Mouse (Mus musculus): ENCODE data around the gene Gtpbp8. TPM values are rescaled to one million over a fixed set of nuclear protein-coding genes. Genes with fewer than 3 reads are reported as not detected.

The Gtpbp8 gene
- total and polyA plus RNA-seq, 2 experiments from 2014 or later = 22.4 to 32.2 TPM

DNA sequence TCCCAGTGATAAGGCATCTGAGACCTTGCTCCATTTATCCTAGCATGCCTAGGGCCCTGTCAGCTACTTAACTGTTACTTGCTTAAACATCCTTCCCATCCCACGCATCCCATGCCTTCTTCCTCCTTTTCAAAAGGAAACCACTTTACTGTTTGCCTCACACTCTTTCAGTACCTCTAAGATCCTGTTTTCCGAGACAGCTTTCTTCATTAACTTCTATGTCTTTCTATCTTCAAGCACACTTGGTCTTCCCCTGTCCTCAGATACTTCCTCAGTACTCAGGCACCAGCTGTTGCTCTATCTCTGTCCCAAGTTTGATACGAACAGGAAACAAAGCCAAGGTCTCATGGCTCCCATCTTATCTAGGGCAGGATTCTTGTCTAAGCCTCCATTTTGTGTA lies 27.5 kb upstream of the Gtpbp8 start:
- Histone ChIP-seq H3K9ac (replicated peaks; ENCODE audit: low read length) (no peak overlapping the region), H3K4me1 (ENCODE audit: insufficient read depth, low read length) (no peaks in the 10 kb centered on the region), H3K4me3 (ENCODE audit: low read length) (no peak overlapping the region), H3K27ac (no peak overlapping the region), H3K36me3 (ENCODE audit: insufficient read depth, low read length) (no peaks in the 10 kb centered on the region), H3K27me3 (ENCODE audit: insufficient read depth, low read length) (no peaks in the 10 kb centered on the region), H3K9me3 (ENCODE audit: low read length) (no peaks in the 10 kb centered on the region), H3K4me2 (ENCODE audit: low read depth, low read length) (no peak overlapping the region)
- no peak for DNase-seq (ENCODE audit: low spot score)
- no peak for ATAC-seq
- 91% methylated on average over 3 of the region's 3 CpGs for WGBS
- no peak for TF ChIP-seq CTCF (IDR thresholded peaks at IDR 0.05; ENCODE audit: low read depth)

DNA sequence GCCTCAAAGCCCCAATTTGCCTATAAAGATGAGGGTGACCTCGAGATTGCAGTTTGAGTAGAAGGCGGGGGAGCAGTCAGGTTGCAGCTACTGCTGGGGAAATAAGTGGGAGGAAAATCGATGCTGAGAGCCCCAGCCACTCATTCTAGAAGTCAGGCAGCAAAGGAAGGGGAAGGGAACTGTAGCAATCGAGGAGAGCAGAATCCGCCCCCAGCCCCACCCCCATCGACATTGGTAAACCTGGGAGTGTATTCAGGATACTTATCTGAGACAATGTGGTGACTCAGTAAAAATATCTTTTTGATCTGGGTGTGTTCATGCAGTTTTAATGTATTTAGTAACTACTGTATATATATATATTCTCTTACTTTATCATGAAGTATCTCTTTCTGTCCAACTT lies 26.4 kb upstream of the Gtpbp8 start:
- Histone ChIP-seq H3K27ac (no peak overlapping the region), H3K4me2 (ENCODE audit: low read depth, low read length) (no peak overlapping the region), H3K4me1 (ENCODE audit: insufficient read depth, low read length) (no peaks in the 10 kb centered on the region), H3K9ac (replicated peaks; ENCODE audit: low read length) (no peak overlapping the region), H3K4me3 (ENCODE audit: low read length) (no peak overlapping the region), H3K9me3 (ENCODE audit: low read length) (no peaks in the 10 kb centered on the region), H3K36me3 (ENCODE audit: insufficient read depth, low read length) (no peaks in the 10 kb centered on the region), H3K27me3 (ENCODE audit: insufficient read depth, low read length) (no peaks in the 10 kb centered on the region)
- TF ChIP-seq CTCF (IDR thresholded peaks at IDR 0.05; ENCODE audit: low read depth) = no peak
- ATAC-seq = no peak
- WGBS = 81% methylated on average over 6 of the region's 6 CpGs
- DNase-seq (ENCODE audit: low spot score) = no peak

DNA sequence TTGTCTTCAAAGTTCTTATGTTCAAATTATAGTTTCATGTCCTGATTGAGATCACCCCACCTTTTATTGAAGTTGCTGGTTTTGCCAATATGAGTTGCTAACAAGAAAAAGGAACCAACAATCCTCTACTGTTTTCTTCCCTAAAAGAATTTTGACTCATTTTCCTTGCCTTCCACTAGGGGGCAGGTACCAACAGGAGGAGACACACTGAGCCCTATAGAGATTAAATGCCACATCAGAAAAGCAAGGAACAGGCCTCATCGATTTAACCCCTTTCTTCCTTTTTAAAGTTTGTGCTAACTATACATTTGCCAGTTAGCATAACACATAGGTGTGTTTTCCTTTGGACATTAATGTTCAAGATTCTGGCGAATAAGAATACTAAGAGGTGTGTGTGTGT lies 21.8 kb upstream of the Gtpbp8 start:
- TF ChIP-seq CTCF (IDR thresholded peaks at IDR 0.05; ENCODE audit: low read depth) = peak; percentile 80
- H3K9ac ChIP-seq (replicated peaks; ENCODE audit: low read length) = no peak overlapping the region
- no peak overlapping the region for H3K4me3 ChIP-seq (ENCODE audit: low read length)
- no peak overlapping the region for H3K27ac ChIP-seq
- DNase-seq (ENCODE audit: low spot score) (peak; percentile 66), ATAC-seq (peak; percentile 66)
- H3K4me1 ChIP-seq (ENCODE audit: insufficient read depth, low read length) = no peaks in the 10 kb centered on the region
- H3K4me2 ChIP-seq (ENCODE audit: low read depth, low read length) = no peak overlapping the region
- no peaks in the 10 kb centered on the region for H3K9me3 ChIP-seq (ENCODE audit: low read length)
- H3K36me3 ChIP-seq (ENCODE audit: insufficient read depth, low read length) = no peaks in the 10 kb centered on the region
- 53% methylated on average over 2 of the region's 2 CpGs for WGBS
- no peaks in the 10 kb centered on the region for H3K27me3 ChIP-seq (ENCODE audit: insufficient read depth, low read length)

DNA sequence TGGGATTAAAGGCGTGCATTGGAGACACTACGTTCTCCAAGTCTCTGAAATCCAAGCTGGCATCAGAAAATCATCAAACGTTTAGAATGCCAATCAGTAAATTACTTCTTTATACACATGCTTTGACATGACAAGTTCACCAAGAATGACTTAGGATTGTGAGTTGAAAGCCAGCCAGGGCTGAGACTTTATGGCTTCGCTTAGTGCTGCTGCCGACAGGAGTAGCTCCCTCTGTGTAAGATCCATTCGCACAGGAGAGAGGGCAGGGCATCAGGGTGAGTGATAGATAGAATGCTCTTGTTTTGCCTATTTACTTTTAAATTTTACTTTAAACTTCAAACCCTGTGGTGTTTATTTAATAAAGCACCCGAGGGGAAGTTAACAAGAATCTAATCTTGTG lies 21.3 kb upstream of the Gtpbp8 start:
- Histone ChIP-seq H3K27me3 (ENCODE audit: insufficient read depth, low read length) (no peaks in the 10 kb centered on the region), H3K4me1 (ENCODE audit: insufficient read depth, low read length) (no peaks in the 10 kb centered on the region), H3K9me3 (ENCODE audit: low read length) (no peaks in the 10 kb centered on the region), H3K36me3 (ENCODE audit: insufficient read depth, low read length) (no peaks in the 10 kb centered on the region), H3K9ac (replicated peaks; ENCODE audit: low read length) (no peak overlapping the region), H3K27ac (no peak overlapping the region), H3K4me2 (ENCODE audit: low read depth, low read length) (no peak overlapping the region), H3K4me3 (ENCODE audit: low read length) (no peak overlapping the region)
- ATAC-seq = no peak
- DNase-seq (ENCODE audit: low spot score) = no peak
- WGBS = 87% methylated on average over 7 of the region's 7 CpGs
- no peak for TF ChIP-seq CTCF (IDR thresholded peaks at IDR 0.05; ENCODE audit: low read depth)

DNA sequence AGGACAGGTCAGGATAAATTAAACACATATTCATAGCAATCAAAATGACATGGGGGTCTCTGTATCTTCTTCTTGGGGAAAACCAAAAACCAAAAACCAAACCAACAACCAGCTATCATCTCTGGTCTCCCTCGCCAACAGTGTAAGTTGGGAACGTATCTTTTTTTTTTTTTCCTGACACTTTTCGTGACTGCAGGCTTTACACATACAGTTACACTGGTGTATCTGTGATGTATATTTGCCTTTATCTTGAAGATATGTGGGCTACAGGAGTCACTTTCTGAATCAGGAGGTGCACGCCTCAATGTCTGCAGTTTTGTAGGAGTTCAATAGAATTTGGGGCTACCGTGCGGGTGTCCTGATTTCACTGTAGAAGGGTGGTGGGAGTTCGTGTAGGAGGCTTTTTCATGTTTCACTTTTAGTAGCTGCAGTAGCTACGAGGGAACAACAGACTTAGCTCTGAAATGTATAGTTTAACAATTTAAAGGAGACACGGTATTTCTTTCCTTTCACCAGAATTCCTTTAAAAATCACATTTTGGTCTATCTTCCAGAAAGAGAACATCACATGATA lies 20.2 kb upstream of the Gtpbp8 start:
- no peak overlapping the region for H3K9ac ChIP-seq (replicated peaks; ENCODE audit: low read length)
- WGBS = 88% methylated on average over 9 of the region's 9 CpGs
- no peaks in the 10 kb centered on the region for H3K36me3 ChIP-seq (ENCODE audit: insufficient read depth, low read length)
- no peak overlapping the region for H3K4me3 ChIP-seq (ENCODE audit: low read length)
- no peak for ATAC-seq
- no peak overlapping the region for H3K27ac ChIP-seq
- H3K4me1 ChIP-seq (ENCODE audit: insufficient read depth, low read length) = no peaks in the 10 kb centered on the region
- no peaks in the 10 kb centered on the region for H3K27me3 ChIP-seq (ENCODE audit: insufficient read depth, low read length)
- no peak for TF ChIP-seq CTCF (IDR thresholded peaks at IDR 0.05; ENCODE audit: low read depth)
- H3K4me2 ChIP-seq (ENCODE audit: low read depth, low read length) = no peak overlapping the region
- no peaks in the 10 kb centered on the region for H3K9me3 ChIP-seq (ENCODE audit: low read length)
- no peak for DNase-seq (ENCODE audit: low spot score)

DNA sequence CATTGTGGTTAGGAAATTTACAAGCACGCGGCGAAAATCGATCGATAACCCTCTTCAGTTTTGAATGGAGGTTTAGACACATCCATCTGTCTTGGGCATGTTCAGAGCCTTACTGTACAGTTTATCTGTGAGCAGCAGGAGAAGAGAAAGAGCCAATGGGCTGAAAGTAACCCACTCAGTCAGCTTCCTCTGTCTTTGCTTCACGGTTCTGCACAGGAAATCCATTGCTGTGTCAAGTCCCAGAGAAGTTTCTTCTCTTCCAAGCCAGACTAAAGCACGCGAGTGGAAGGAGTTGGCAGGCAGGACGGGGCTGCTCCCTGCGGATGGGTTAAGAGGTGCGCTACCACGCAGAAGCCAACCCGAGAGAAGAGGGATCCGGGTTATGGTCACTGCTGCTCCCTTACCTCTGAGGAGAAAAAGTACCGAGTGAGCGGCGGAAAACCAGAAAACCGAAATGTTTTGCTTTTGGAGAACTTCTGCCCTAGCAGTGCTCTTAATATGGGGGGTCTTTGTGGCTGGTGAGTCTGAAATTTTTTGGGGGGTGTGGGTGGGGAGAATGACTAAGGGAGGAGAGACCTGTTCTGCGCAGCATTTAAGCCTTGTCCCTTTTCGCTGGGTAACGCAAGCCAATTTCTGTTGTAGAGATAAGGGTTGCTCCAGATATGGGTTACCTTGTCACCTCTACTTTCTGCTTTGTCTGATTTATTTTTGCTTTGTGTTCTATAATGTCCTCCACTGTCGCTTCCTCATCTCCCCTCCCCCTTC lies 19.6 kb upstream of the Gtpbp8 start, which contains the start of gene Cd200r1:
Gene Cd200r1 (plus strand): TSS at position 182 of the 765 bp plus-strand sequence.
- H3K27me3 ChIP-seq (ENCODE audit: insufficient read depth, low read length) = no peaks in the 10 kb centered on the region
- no peak within 1 kb of the TSS for H3K27ac ChIP-seq
- DNase-seq (ENCODE audit: low spot score) (no peak), ATAC-seq (no peak)
- no peaks in the 10 kb centered on the region for H3K9me3 ChIP-seq (ENCODE audit: low read length)
- no peaks in the 10 kb centered on the region for H3K4me1 ChIP-seq (ENCODE audit: insufficient read depth, low read length)
- H3K4me2 ChIP-seq (ENCODE audit: low read depth, low read length) = no peak within 1 kb of the TSS
- no peak within 1 kb of the TSS for H3K4me3 ChIP-seq (ENCODE audit: low read length)
- WGBS = 81% methylated on average over 22 of the region's 22 CpGs
- H3K9ac ChIP-seq (replicated peaks; ENCODE audit: low read length) = no peak within 1 kb of the TSS
- TF ChIP-seq CTCF (IDR thresholded peaks at IDR 0.05; ENCODE audit: low read depth) = no peak
- no peaks in the 10 kb centered on the region for H3K36me3 ChIP-seq (ENCODE audit: insufficient read depth, low read length)

DNA sequence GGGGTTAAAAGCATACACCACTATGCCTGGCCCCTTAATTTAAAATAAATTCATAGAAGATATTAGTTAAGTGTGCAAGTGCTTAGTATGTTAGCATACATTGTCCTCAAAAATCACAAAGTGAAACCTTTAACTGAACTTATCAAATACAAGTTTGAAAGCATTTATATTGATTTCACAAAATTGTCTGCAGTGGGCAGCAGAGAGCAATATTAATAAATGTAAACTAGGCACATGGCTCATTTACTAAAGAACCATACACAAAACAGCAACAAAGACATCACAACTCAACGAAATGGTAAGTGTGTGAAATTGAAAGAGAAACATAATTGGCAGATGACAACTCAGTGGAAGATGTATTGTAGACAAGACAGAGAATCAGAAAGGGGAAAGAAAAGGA lies 15.6 kb upstream of the Gtpbp8 start:
- Histone ChIP-seq H3K4me1 (ENCODE audit: insufficient read depth, low read length) (no peaks in the 10 kb centered on the region), H3K27ac (no peak overlapping the region), H3K36me3 (ENCODE audit: insufficient read depth, low read length) (no peaks in the 10 kb centered on the region), H3K9me3 (ENCODE audit: low read length) (no peaks in the 10 kb centered on the region), H3K4me2 (ENCODE audit: low read depth, low read length) (no peak overlapping the region), H3K4me3 (ENCODE audit: low read length) (no peak overlapping the region), H3K27me3 (ENCODE audit: insufficient read depth, low read length) (no peaks in the 10 kb centered on the region), H3K9ac (replicated peaks; ENCODE audit: low read length) (no peak overlapping the region)
- DNase-seq (ENCODE audit: low spot score) (peak; percentile 27), ATAC-seq (no peak)
- 64% methylated on average over 1 of the region's 1 CpGs for WGBS
- peak; percentile 36 for TF ChIP-seq CTCF (IDR thresholded peaks at IDR 0.05; ENCODE audit: low read depth)

Measured in hindbrain, postnatal 0 days (tissue).